Comparison of ENCODE assay signal across 14 mouse cellular contexts in the genomic region with DNA sequence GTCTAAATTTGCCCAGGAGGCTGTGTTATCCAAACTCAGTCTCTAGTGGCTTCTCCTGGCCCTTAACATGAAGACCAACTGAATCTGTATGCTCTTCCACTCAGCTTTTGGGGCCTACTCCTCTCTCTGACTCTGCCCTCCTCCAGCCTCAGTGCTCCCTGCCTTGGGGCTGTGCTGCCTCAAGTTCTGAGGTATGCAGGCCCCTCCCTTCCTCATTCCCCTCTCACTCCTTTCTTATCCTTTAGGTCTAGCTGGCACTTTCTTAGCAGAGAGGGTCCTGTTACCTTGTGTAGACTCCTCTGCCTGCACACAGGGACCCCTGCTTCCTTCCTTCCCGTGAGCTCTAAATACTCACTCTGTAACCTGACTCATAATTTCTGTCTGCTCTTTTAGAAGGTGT. TPM values are rescaled to one million over a fixed set of nuclear protein-coding genes. Genes with fewer than 3 reads are reported as not detected.
DNase-seq lines count a peak whose midpoint lies in the region; ATAC-seq and TF ChIP-seq lines count a peak whose summit lies in the region.
"Had no signal": no experiment of that assay in that cellular context is flagged by ENCODE, and none has a peak within 500 bp of the region (broad histone marks: within the 10 kb centered on the region; RNA-seq: fewer than 3 reads in every experiment).

No protein-coding gene starts in this region.

- H3K4me1 ChIP-seq in hindbrain, embryonic 15.5 days (replicated peaks): peaks cover 34% of the 10 kb centered on the region
- H3K4me1 ChIP-seq in hindbrain, embryonic 14.5 days (replicated peaks; ENCODE audit: control insufficient read depth, insufficient read depth, low read length): peaks cover 12% of the 10 kb centered on the region
- H3K4me1 ChIP-seq in embryonic facial prominence, embryonic 13.5 days: peaks cover 14% of the 10 kb centered on the region; the same call in 1 of the 2 replicates
- H3K4me1 ChIP-seq in limb, embryonic 11.5 days (ENCODE audit: control insufficient read depth, insufficient read depth, low read length): peaks cover 38% of the 10 kb centered on the region
- peaks cover 21% of the 10 kb centered on the region for H3K4me1 ChIP-seq in midbrain, embryonic 14.5 days (ENCODE audit: control insufficient read depth, insufficient read depth, low read length)
- no peaks in the 10 kb centered on the region for H3K4me1 ChIP-seq in intestine, postnatal 0 days (replicated peaks; ENCODE audit: control insufficient read depth, insufficient read depth, low read length)

- no peak overlapping the region for H3K4me2 ChIP-seq in hindbrain, embryonic 15.5 days
- H3K4me2 ChIP-seq in hindbrain, embryonic 14.5 days (replicated peaks): no peak overlapping the region
- H3K4me2 ChIP-seq in embryonic facial prominence, embryonic 13.5 days: no peak overlapping the region
- H3K4me2 ChIP-seq in limb, embryonic 11.5 days (ENCODE audit: low read depth, severe bottlenecking): no peak overlapping the region
- H3K4me2 ChIP-seq in midbrain, embryonic 14.5 days (ENCODE audit: low read length): no peak overlapping the region
- no peak overlapping the region for H3K4me2 ChIP-seq in intestine, postnatal 0 days (replicated peaks; ENCODE audit: low read depth)
- H3K4me2 ChIP-seq: heart, embryonic 12.5 days had no signal

- DNase-seq in hindbrain, embryonic 14.5 days (ENCODE audit: low spot score): no peak
- DNase-seq in limb, embryonic 11.5 days (ENCODE audit: low spot score): peak; percentile 31
- no peak for DNase-seq in midbrain, embryonic 14.5 days
- no peak for DNase-seq in left cerebral cortex, adult 2 months (ENCODE audit: extremely low spot score in 1 of 2, low spot score in 2 of 2)
- DNase-seq: adrenal gland, adult 8-10 months; cerebellum, adult 8-10 months; kidney, adult 9 months; kidney, postnatal 4 days; lung, adult 18-20 months; lung, postnatal 4 days had no signal

- intact Hi-C loops in left cerebral cortex, adult 2 months (cut with DNase I): no loop called here

- no peak for ATAC-seq in hindbrain, embryonic 15.5 days (ENCODE audit: low FRiP score, low read depth)
- ATAC-seq in hindbrain, embryonic 14.5 days (ENCODE audit: low FRiP score): no peak
- ATAC-seq in embryonic facial prominence, embryonic 13.5 days (ENCODE audit: insufficient number of reproducible peaks, insufficient read depth, low FRiP score, low TSS enrichment, low read depth): no peak
- no peak for ATAC-seq in limb, embryonic 11.5 days (ENCODE audit: insufficient number of reproducible peaks, low FRiP score, low TSS enrichment, low read depth)
- ATAC-seq in midbrain, embryonic 14.5 days (ENCODE audit: low FRiP score, low TSS enrichment): no peak
- no peak for ATAC-seq in intestine, postnatal 0 days

- peak overlapping the region; percentile 46; the same call in 1 of the 2 replicates for H3K27ac ChIP-seq in hindbrain, embryonic 15.5 days (replicated peaks)
- H3K27ac ChIP-seq in hindbrain, embryonic 14.5 days: no peak overlapping the region
- H3K27ac ChIP-seq in embryonic facial prominence, embryonic 13.5 days: 0 out of 2 replicates have a peak overlapping the region, but pooled peaks have one; percentile 22
- H3K27ac ChIP-seq in limb, embryonic 11.5 days (replicated peaks; ENCODE audit: low read depth, low read length): peak overlapping the region; percentile 21; the same call in 1 of the 2 replicates
- H3K27ac ChIP-seq in midbrain, embryonic 14.5 days (replicated peaks; ENCODE audit: low read depth, low read length): peak overlapping the region; percentile 37; the same call in 1 of the 2 replicates
- H3K27ac ChIP-seq in left cerebral cortex, adult 2 months: no peak overlapping the region
- H3K27ac ChIP-seq in intestine, postnatal 0 days (ENCODE audit: low read depth, low read length): no peak overlapping the region

- no peaks in the 10 kb centered on the region for H3K9me3 ChIP-seq in hindbrain, embryonic 15.5 days
- no peaks in the 10 kb centered on the region for H3K9me3 ChIP-seq in hindbrain, embryonic 14.5 days (ENCODE audit: control insufficient read depth, low read length)
- no peaks in the 10 kb centered on the region for H3K9me3 ChIP-seq in embryonic facial prominence, embryonic 13.5 days
- H3K9me3 ChIP-seq in limb, embryonic 11.5 days (ENCODE audit: control insufficient read depth, low read length): no peaks in the 10 kb centered on the region
- H3K9me3 ChIP-seq in midbrain, embryonic 14.5 days (ENCODE audit: control insufficient read depth, low read length): no peaks in the 10 kb centered on the region
- H3K9me3 ChIP-seq in intestine, postnatal 0 days (ENCODE audit: control insufficient read depth): no peaks in the 10 kb centered on the region
- H3K9me3 ChIP-seq: heart, embryonic 12.5 days had no signal

- peaks cover 10% of the 10 kb centered on the region for H3K36me3 ChIP-seq in hindbrain, embryonic 15.5 days
- H3K36me3 ChIP-seq in hindbrain, embryonic 14.5 days (replicated peaks; ENCODE audit: control insufficient read depth, insufficient read depth): peaks cover 9% of the 10 kb centered on the region
- H3K36me3 ChIP-seq in embryonic facial prominence, embryonic 13.5 days: peaks cover 12% of the 10 kb centered on the region
- peaks cover 4% of the 10 kb centered on the region; the same call in 1 of the 2 replicates for H3K36me3 ChIP-seq in limb, embryonic 11.5 days (ENCODE audit: control insufficient read depth, insufficient read depth, low read length)
- H3K36me3 ChIP-seq in midbrain, embryonic 14.5 days (ENCODE audit: control insufficient read depth, insufficient read depth, low read length): peaks cover 9% of the 10 kb centered on the region
- H3K36me3 ChIP-seq in intestine, postnatal 0 days (ENCODE audit: control insufficient read depth, insufficient read depth): peaks cover 9% of the 10 kb centered on the region

- TF ChIP-seq CTCF in left cerebral cortex, adult 2 months (IDR thresholded peaks at IDR 0.05): no peak
- no peak for TF ChIP-seq CTCF in intestine, postnatal 0 days (IDR thresholded peaks at IDR 0.05; ENCODE audit: low read depth)

- no peak overlapping the region for H3K4me3 ChIP-seq in hindbrain, embryonic 15.5 days
- H3K4me3 ChIP-seq in hindbrain, embryonic 14.5 days (replicated peaks; ENCODE audit: low read length): no peak overlapping the region
- H3K4me3 ChIP-seq in embryonic facial prominence, embryonic 13.5 days: no peak overlapping the region
- no peak overlapping the region for H3K4me3 ChIP-seq in limb, embryonic 11.5 days (ENCODE audit: low read depth, low read length)
- H3K4me3 ChIP-seq in midbrain, embryonic 14.5 days (replicated peaks; ENCODE audit: low read depth, low read length): no peak overlapping the region
- no peak overlapping the region for H3K4me3 ChIP-seq in left cerebral cortex, adult 2 months
- H3K4me3 ChIP-seq in intestine, postnatal 0 days (ENCODE audit: low read depth, low read length): no peak overlapping the region
- H3K4me3 ChIP-seq: heart, embryonic 12.5 days had no signal

- H3K27me3 ChIP-seq in hindbrain, embryonic 15.5 days: no peaks in the 10 kb centered on the region
- no peaks in the 10 kb centered on the region for H3K27me3 ChIP-seq in hindbrain, embryonic 14.5 days (ENCODE audit: control insufficient read depth, insufficient read depth, low read length)
- no peaks in the 10 kb centered on the region for H3K27me3 ChIP-seq in embryonic facial prominence, embryonic 13.5 days
- no peaks in the 10 kb centered on the region for H3K27me3 ChIP-seq in limb, embryonic 11.5 days (ENCODE audit: control insufficient read depth, insufficient read depth, low read length)
- no peaks in the 10 kb centered on the region for H3K27me3 ChIP-seq in midbrain, embryonic 14.5 days (ENCODE audit: control insufficient read depth, insufficient read depth, low read length)
- H3K27me3 ChIP-seq in intestine, postnatal 0 days (replicated peaks; ENCODE audit: control insufficient read depth, insufficient read depth, low read length): no peaks in the 10 kb centered on the region
- H3K27me3 ChIP-seq: heart, embryonic 12.5 days had no signal

- 0 out of 2 replicates have a peak overlapping the region, but pooled peaks have one; percentile 2 for H3K9ac ChIP-seq in hindbrain, embryonic 15.5 days
- no peak overlapping the region for H3K9ac ChIP-seq in hindbrain, embryonic 14.5 days
- no peak overlapping the region for H3K9ac ChIP-seq in embryonic facial prominence, embryonic 13.5 days
- no peak overlapping the region for H3K9ac ChIP-seq in limb, embryonic 11.5 days (ENCODE audit: low read length)
- no peak overlapping the region for H3K9ac ChIP-seq in midbrain, embryonic 14.5 days (replicated peaks; ENCODE audit: low read length)
- H3K9ac ChIP-seq in intestine, postnatal 0 days (ENCODE audit: low read depth, low read length): no peak overlapping the region
- H3K9ac ChIP-seq: heart, embryonic 12.5 days had no signal

- WGBS in hindbrain, embryonic 15.5 days: 45% methylated on average over 1 of the region's 1 CpGs
- WGBS in hindbrain, embryonic 14.5 days: 67% methylated on average over 1 of the region's 1 CpGs
- 32% methylated on average over 1 of the region's 1 CpGs for WGBS in embryonic facial prominence, embryonic 13.5 days
- 15% methylated on average over 1 of the region's 1 CpGs for WGBS in limb, embryonic 11.5 days
- WGBS in midbrain, embryonic 14.5 days: 79% methylated on average over 1 of the region's 1 CpGs
- 77% methylated on average over 1 of the region's 1 CpGs for WGBS in intestine, postnatal 0 days

RNA-seq across cellular contexts. Expression of a gene that starts 16.7 kb away (rescaled TPM):
- polyA plus RNA-seq in hindbrain, embryonic 15.5 days (2015; fragmentation: Nextera tagmentation; extraction: Ambion mirVana): 18.3 and 21.5 TPM in 2 replicates
- 12.8 and 12.9 TPM in 2 replicates for polyA plus RNA-seq in hindbrain, embryonic 14.5 days (2014; fragmentation: Nextera tagmentation; extraction: Ambion mirVana)
- polyA plus RNA-seq in embryonic facial prominence, embryonic 13.5 days (2015; fragmentation: Nextera tagmentation; extraction: Ambion mirVana): 16.6 and 17.1 TPM in 2 replicates
- 24.1 and 25.8 TPM in 2 replicates for polyA plus RNA-seq in limb, embryonic 11.5 days (2014; fragmentation: Nextera tagmentation; extraction: Ambion mirVana)
- 11.9 and 13.1 TPM in 2 replicates for polyA plus RNA-seq in midbrain, embryonic 14.5 days (2014; fragmentation: Nextera tagmentation; extraction: Ambion mirVana)
- 100 to 1,000 TPM; 125 to 126 TPM for total RNA-seq in left cerebral cortex, adult 2 months (2021)
- 18.0 and 19.6 TPM in 2 replicates for polyA plus RNA-seq in intestine, postnatal 0 days (2015; fragmentation: Nextera tagmentation; extraction: Ambion mirVana)

RNA-seq across cellular contexts. Expression of a gene that starts 22.7 kb away (rescaled TPM):
- polyA plus RNA-seq in hindbrain, embryonic 15.5 days (2015; fragmentation: Nextera tagmentation; extraction: Ambion mirVana): 126 and 127 TPM in 2 replicates
- 94.9 and 105 TPM in 2 replicates for polyA plus RNA-seq in hindbrain, embryonic 14.5 days (2014; fragmentation: Nextera tagmentation; extraction: Ambion mirVana)
- 160 and 162 TPM in 2 replicates for polyA plus RNA-seq in embryonic facial prominence, embryonic 13.5 days (2015; fragmentation: Nextera tagmentation; extraction: Ambion mirVana)
- polyA plus RNA-seq in limb, embryonic 11.5 days (2014; fragmentation: Nextera tagmentation; extraction: Ambion mirVana): 123 and 125 TPM in 2 replicates
- polyA plus RNA-seq in midbrain, embryonic 14.5 days (2014; fragmentation: Nextera tagmentation; extraction: Ambion mirVana): 122 and 144 TPM in 2 replicates
- total RNA-seq in left cerebral cortex, adult 2 months (2021): 100 to 1,000 TPM; 123 to 124 TPM
- polyA plus RNA-seq in intestine, postnatal 0 days (2015; fragmentation: Nextera tagmentation; extraction: Ambion mirVana): 52.4 and 60.1 TPM in 2 replicates

RNA-seq across cellular contexts. Expression of a gene that starts 48.3 kb away (rescaled TPM):
- polyA plus RNA-seq in hindbrain, embryonic 15.5 days (2015; fragmentation: Nextera tagmentation; extraction: Ambion mirVana): 0.53 and 1.2 TPM in 2 replicates
- 0.85 and 1.1 TPM in 2 replicates for polyA plus RNA-seq in hindbrain, embryonic 14.5 days (2014; fragmentation: Nextera tagmentation; extraction: Ambion mirVana)
- polyA plus RNA-seq in embryonic facial prominence, embryonic 13.5 days (2015; fragmentation: Nextera tagmentation; extraction: Ambion mirVana): 0.96 and 1.2 TPM in 2 replicates
- 0.55 and 0.88 TPM in 2 replicates for polyA plus RNA-seq in limb, embryonic 11.5 days (2014; fragmentation: Nextera tagmentation; extraction: Ambion mirVana)
- 0.19 and 0.50 TPM in 2 replicates for polyA plus RNA-seq in midbrain, embryonic 14.5 days (2014; fragmentation: Nextera tagmentation; extraction: Ambion mirVana)
- total RNA-seq in left cerebral cortex, adult 2 months (2021): 1 to 10 TPM; 1.6 to 2.4 TPM
- polyA plus RNA-seq in intestine, postnatal 0 days (2015; fragmentation: Nextera tagmentation; extraction: Ambion mirVana): 3.2 and 3.9 TPM in 2 replicates

Comparison
In these comparisons a context has a peak if more than half of its experiments do, and no peak if none do; other contexts are left out.
1. H3K27ac ChIP-seq: peak in hindbrain, embryonic 15.5 days (single experiment), embryonic facial prominence, embryonic 13.5 days (single experiment), limb, embryonic 11.5 days (single experiment) and midbrain, embryonic 14.5 days (single experiment); none in hindbrain, embryonic 14.5 days (single experiment), left cerebral cortex, adult 2 months (single experiment) and intestine, postnatal 0 days (single experiment).